Mouse (Mus musculus) bone marrow macrophage, adult 2 months (primary cell): Measurements from ENCODE around the gene Gm11032.

Experiments used
- CTCF ChIP-seq: IDR thresholded peaks from 2 replicates; pipeline ENCODE4 v1.5.1; 2012; ENCODE audit warnings: low read depth, mild to moderate bottlenecking, low read length, moderate library complexity
- POLR2A ChIP-seq: IDR thresholded peaks from 2 replicates; pipeline ENCODE4 v1.6.1; 2012; ENCODE audit warnings: mild to moderate bottlenecking, low read depth, low read length, borderline replicate concordance

- TF ChIP-seq CTCF (no peak), POLR2A (no peak)
Observed at GRCm38 (mm10) chr11:4627636-4628035, 7.8 kb downstream of the Gm11032 start.
